Mouse (Mus musculus) kidney, embryonic 14.5 days (tissue): ENCODE data around the gene Inca1. TPM values are rescaled to one million over a fixed set of nuclear protein-coding genes. Genes with fewer than 3 reads are reported as not detected.

ENCODE experiments used
- ATAC-seq: fragments of 200-750 bp; cut with Nextera tagmentation; 2 replicates; pipeline ENCODE4 v1.8.0; 2017; ENCODE audit warnings: moderate number of reproducible peaks, mild to moderate bottlenecking, moderate TSS enrichment, moderate library complexity; ENCODE audit not compliant: low FRiP score, low TSS enrichment
- H3K27ac ChIP-seq: fragments of 300-500 bp; sonication (generic); 2 replicates; pipeline ENCODE4 v1.5.1; 2014; ENCODE audit warnings: low read depth, mild to moderate bottlenecking, low read length, moderate library complexity, mixed read lengths
- H3K27me3 ChIP-seq: fragments of 300-500 bp; sonication (generic); 2 replicates; pipeline ENCODE4 v1.6.1; 2014; ENCODE audit warnings: mild to moderate bottlenecking, low read length; ENCODE audit not compliant: control insufficient read depth, insufficient read depth
- H3K36me3 ChIP-seq: fragments of 300-500 bp; sonication (generic); 2 replicates; pipeline ENCODE4 v1.6.1; 2014; ENCODE audit warnings: low read length, mixed read lengths; ENCODE audit not compliant: control insufficient read depth, insufficient read depth
- H3K4me1 ChIP-seq: fragments of 300-500 bp; sonication (generic); 2 replicates; pipeline ENCODE4 v1.6.1; 2014; ENCODE audit warnings: low read length, mixed read lengths; ENCODE audit not compliant: control insufficient read depth, insufficient read depth
- H3K4me2 ChIP-seq: fragments of 300-500 bp; sonication (generic); replicated peaks from 2 replicates; pipeline ENCODE4 v1.6.1; 2014; ENCODE audit warnings: low read depth, mild to moderate bottlenecking, low read length
- H3K4me3 ChIP-seq: fragments of 300-500 bp; sonication (generic); 2 replicates; pipeline ENCODE4 v1.5.1; 2014; ENCODE audit warnings: mild to moderate bottlenecking, low read length
- H3K9ac ChIP-seq: fragments of 300-500 bp; sonication (generic); 2 replicates; pipeline ENCODE4 v1.6.1; 2014; ENCODE audit warnings: low read depth, mild to moderate bottlenecking, low read length, moderate library complexity
- H3K9me3 ChIP-seq: fragments of 300-500 bp; sonication (generic); 2 replicates; pipeline ENCODE4 v1.6.1; 2016; ENCODE audit warnings: low read length; ENCODE audit not compliant: control insufficient read depth
- WGBS: fragments of 180-500 bp; shearing (Covaris S2); extraction: QIAGEN DNeasy Blood & Tissue Kit; methylation state at CpG from one replicate; pipeline ENCODE4 v1.1.7; 2014; 5-methylcytosine and 5-hydroxymethylcytosine counted together
- microRNA-seq: library from miRNA; unstranded; fragments of <30 nt; microRNA quantifications from one replicate; pipeline ENCODE4, GENCODE M21; 2016
- polyA plus RNA-seq: library from polyadenylated mRNA; unstranded; fragments of >200 nt; fragmentation: Nextera tagmentation; extraction: Ambion mirVana; gene quantifications from 2 replicates; pipeline ENCODE4 v1.2.1, GENCODE M21; 2014

Gene Inca1
- polyA plus RNA-seq, 1 experiment from 2014 or later = 1.3 TPM

GRCm38 (mm10) chr11:70639976-70640375, 60.0 kb downstream of the Inca1 start:
- H3K27me3 ChIP-seq = no peaks in the 10 kb centered on the region
- no peaks in the 10 kb centered on the region for H3K9me3 ChIP-seq
- H3K27ac ChIP-seq = no peak overlapping the region
- WGBS = 85% methylated on average over 8 of the region's 8 CpGs
- no peak for ATAC-seq
- H3K9ac ChIP-seq = no peak overlapping the region
- peaks cover 19% of the 10 kb centered on the region for H3K36me3 ChIP-seq
- H3K4me1 ChIP-seq = no peaks in the 10 kb centered on the region
- H3K4me3 ChIP-seq = no peak overlapping the region
- H3K4me2 ChIP-seq = no peak overlapping the region

GRCm38 (mm10) chr11:70638714-70639278, 61.2 kb downstream of the Inca1 start, which contains the start of gene Gp1ba:
Gene Gp1ba (plus strand): TSS chr11:70639122.
- Histone ChIP-seq H3K9me3 (no peaks in the 10 kb centered on the region), H3K27ac (no peak within 1 kb of the TSS), H3K36me3 (peaks cover 7% of the 10 kb centered on the region; the same call in 1 of the 2 replicates), H3K4me1 (no peaks in the 10 kb centered on the region), H3K4me2 (no peak within 1 kb of the TSS), H3K27me3 (no peaks in the 10 kb centered on the region), H3K4me3 (no peak within 1 kb of the TSS), H3K9ac (peak within 1 kb of the TSS; percentile 31; the same call in 1 of the 2 replicates)
- 43% methylated on average over 5 of the region's 5 CpGs for WGBS
- no peak for ATAC-seq

Small RNA genes within 50 kb of the gene (microRNA-seq; reads per million reads assigned to microRNA genes)
- gene Mir6925 = not detected

Other genes with a start within 250 kb of the Inca1 start
- 48.7 and 50.0 TPM in 2 replicates for gene Med11, start 248.2 kb downstream of the Inca1 start, polyA plus RNA-seq
- gene Zmynd15, start 240.7 kb downstream of the Inca1 start, polyA plus RNA-seq = 0.33 and 0.88 TPM in 2 replicates
- gene Cxcl16, start 240.2 kb downstream of the Inca1 start, polyA plus RNA-seq = 5.2 and 6.0 TPM in 2 replicates
- 0.31 and 0.91 TPM in 2 replicates for gene Tm4sf5, start 194.9 kb downstream of the Inca1 start, polyA plus RNA-seq
- gene Vmo1, start 185.5 kb downstream of the Inca1 start, polyA plus RNA-seq = 0.41 and 0.57 TPM in 2 replicates
- 0.31 and 0.34 TPM in 2 replicates for gene Gltpd2, start 181.0 kb downstream of the Inca1 start, polyA plus RNA-seq
- gene Psmb6, start 174.8 kb downstream of the Inca1 start, polyA plus RNA-seq = 823 and 914 TPM in 2 replicates
- not detected in 2 replicates for gene Gm40193, start 167.2 kb downstream of the Inca1 start, polyA plus RNA-seq
- 3.7 and 5.9 TPM in 2 replicates for gene Pld2, start 160.1 kb downstream of the Inca1 start, polyA plus RNA-seq
- 14.7 and 21.0 TPM in 2 replicates for gene Mink1, start 137.3 kb downstream of the Inca1 start, polyA plus RNA-seq
- not detected in 2 replicates for gene 4930544D05Rik, start 84.3 kb downstream of the Inca1 start, polyA plus RNA-seq
- not detected in 2 replicates for gene Chrne, start 80.9 kb downstream of the Inca1 start, polyA plus RNA-seq
- gene Gp1ba, start 61.0 kb downstream of the Inca1 start, polyA plus RNA-seq = 0.29 and 0.35 TPM in 2 replicates
- 83.0 and 109 TPM in 2 replicates for gene Rnf167, start 52.9 kb downstream of the Inca1 start, polyA plus RNA-seq
- 153 and 171 TPM in 2 replicates for gene Slc25a11, start 52.7 kb downstream of the Inca1 start, polyA plus RNA-seq
- gene Pfn1, start 45.5 kb downstream of the Inca1 start, polyA plus RNA-seq = 1,900 and 2,186 TPM in 2 replicates
- gene Eno3, start 43.0 kb downstream of the Inca1 start, polyA plus RNA-seq = 22.4 and 26.8 TPM in 2 replicates
- gene Spag7, start 30.7 kb downstream of the Inca1 start, polyA plus RNA-seq = 177 and 230 TPM in 2 replicates
- 10.8 and 16.1 TPM in 2 replicates for gene Camta2, start 12.1 kb downstream of the Inca1 start, polyA plus RNA-seq
- gene Kif1c, start 393 bp upstream of the Inca1 start, polyA plus RNA-seq = 10.0 and 15.6 TPM in 2 replicates
- gene Zfp3, start 64.1 kb upstream of the Inca1 start, polyA plus RNA-seq = 3.6 and 6.9 TPM in 2 replicates
- gene Scimp, start 112.4 kb upstream of the Inca1 start, polyA plus RNA-seq = not detected in 2 replicates
- 22.6 and 36.9 TPM in 2 replicates for gene Rabep1, start 144.6 kb upstream of the Inca1 start, polyA plus RNA-seq